Mouse (Mus musculus) limb, embryonic 11.5 days (tissue): ENCODE measurements around the gene Arid1a. TPM values are rescaled to one million over a fixed set of nuclear protein-coding genes. Genes with fewer than 3 reads are reported as not detected.
"Not testable (repeated sequence)": the region's sequence is repeated elsewhere in the genome, so short reads cannot be mapped to it uniquely, and the experiment has no call there.

ENCODE experiments used
- ATAC-seq: fragments of 200-750 bp; cut with Nextera tagmentation; 2 replicates; pipeline ENCODE4 v1.8.0; 2017; ENCODE audit warnings: low read depth; ENCODE audit not compliant: insufficient number of reproducible peaks, low FRiP score, low TSS enrichment
- DNase-seq: peaks from one replicate; pipeline ENCODE4 v3.0.0-alpha.2; 2015; ENCODE audit warnings: low spot score
- H3K27ac ChIP-seq: fragments of 300-500 bp; sonication (generic); replicated peaks from 2 replicates; pipeline ENCODE4 v1.5.1; 2014; ENCODE audit warnings: low read depth, mild to moderate bottlenecking, low read length
- H3K27me3 ChIP-seq: fragments of 300-500 bp; sonication (generic); 2 replicates; pipeline ENCODE4 v1.6.1; 2014; ENCODE audit warnings: mild to moderate bottlenecking, low read length, mixed read lengths; ENCODE audit not compliant: control insufficient read depth, insufficient read depth
- H3K36me3 ChIP-seq: fragments of 300-500 bp; sonication (generic); 2 replicates; pipeline ENCODE4 v1.6.1; 2014; ENCODE audit warnings: mild to moderate bottlenecking, low read length, moderate library complexity, mixed read lengths; ENCODE audit not compliant: control insufficient read depth, insufficient read depth
- H3K4me1 ChIP-seq: fragments of 300-500 bp; sonication (generic); 2 replicates; pipeline ENCODE4 v1.6.1; 2014; ENCODE audit warnings: low read length, mixed read lengths; ENCODE audit not compliant: control insufficient read depth, insufficient read depth
- H3K4me2 ChIP-seq: fragments of 300-500 bp; sonication (generic); 2 replicates; pipeline ENCODE4 v1.6.1; 2014; ENCODE audit warnings: low read depth, mild to moderate bottlenecking, moderate library complexity; ENCODE audit not compliant: severe bottlenecking
- H3K4me3 ChIP-seq: fragments of 300-500 bp; sonication (generic); 2 replicates; pipeline ENCODE4 v1.5.1; 2014; ENCODE audit warnings: low read depth, low read length
- H3K9ac ChIP-seq: fragments of 300-500 bp; sonication (generic); 2 replicates; pipeline ENCODE4 v1.6.1; 2014; ENCODE audit warnings: mild to moderate bottlenecking, low read length
- H3K9me3 ChIP-seq: fragments of 300-500 bp; sonication (generic); 2 replicates; pipeline ENCODE4 v1.6.1; 2016; ENCODE audit warnings: low read length; ENCODE audit not compliant: control insufficient read depth
- WGBS: fragments of 180-500 bp; shearing (Covaris S2); extraction: QIAGEN DNeasy Blood & Tissue Kit; methylation state at CpG from one replicate; pipeline ENCODE4 v1.1.7; 2014; 5-methylcytosine and 5-hydroxymethylcytosine counted together
- polyA plus RNA-seq: library from polyadenylated mRNA; unstranded; fragments of >200 nt; fragmentation: Nextera tagmentation; extraction: Ambion mirVana; gene quantifications from 2 replicates; pipeline ENCODE4 v1.2.1, GENCODE M21; 2014

The Arid1a gene
- polyA plus RNA-seq, 1 experiment from 2014 or later = 46.2 TPM

DNA sequence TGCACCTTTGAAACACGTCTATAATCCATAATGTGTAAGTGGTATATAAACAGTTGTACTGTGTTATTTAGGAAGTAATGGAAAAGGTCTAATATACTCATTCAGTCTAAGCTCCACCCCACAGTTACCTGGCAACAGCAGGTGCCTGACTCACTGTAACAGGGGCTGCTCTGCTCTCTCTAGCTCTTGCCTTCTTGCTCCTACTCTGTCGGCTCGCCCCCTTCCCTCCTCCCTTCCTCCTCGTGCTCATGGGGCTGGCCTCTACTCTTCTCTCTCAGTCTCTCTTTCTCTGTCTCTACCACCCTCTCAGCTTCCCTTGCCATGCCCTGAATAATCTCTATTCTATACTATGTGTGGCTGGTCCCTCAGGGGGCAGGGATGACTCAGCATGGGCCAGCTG, 99.6 kb downstream of the Arid1a start:
- no peak for DNase-seq
- H3K9me3 ChIP-seq = no peaks in the 10 kb centered on the region
- no peaks in the 10 kb centered on the region for H3K27me3 ChIP-seq
- 35% methylated on average over 4 of the region's 4 CpGs for WGBS
- no peak overlapping the region for H3K27ac ChIP-seq
- no peak for ATAC-seq
- H3K4me1 ChIP-seq = peaks cover 32% of the 10 kb centered on the region
- no peaks in the 10 kb centered on the region for H3K36me3 ChIP-seq
- H3K4me3 ChIP-seq = no peak overlapping the region
- H3K4me2 ChIP-seq = no peak overlapping the region
- H3K9ac ChIP-seq = no peak overlapping the region

DNA sequence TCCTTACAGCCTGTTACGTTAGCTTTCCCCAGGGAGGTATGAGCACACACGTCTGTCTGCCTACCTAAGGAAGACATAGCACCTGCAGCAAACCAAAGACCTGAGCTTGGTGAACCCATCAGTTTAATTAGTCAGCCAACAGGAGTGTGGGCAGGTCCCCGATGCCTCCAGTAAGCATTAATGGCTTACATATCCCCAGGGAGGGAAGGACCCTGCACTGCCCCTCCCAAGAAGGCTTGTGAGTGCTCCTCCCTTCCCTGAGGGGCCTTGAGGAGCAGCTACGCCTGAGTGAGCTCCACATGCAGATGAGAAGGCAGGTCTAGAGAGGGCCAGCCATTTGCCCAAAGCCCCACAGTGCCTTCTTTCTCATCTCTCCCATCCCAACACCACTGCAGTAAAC, 100.3 kb downstream of the Arid1a start:
- Histone ChIP-seq H3K4me3 (no peak overlapping the region), H3K27me3 (no peaks in the 10 kb centered on the region), H3K36me3 (no peaks in the 10 kb centered on the region), H3K27ac (no peak overlapping the region), H3K4me1 (peaks cover 32% of the 10 kb centered on the region), H3K9me3 (no peaks in the 10 kb centered on the region), H3K4me2 (no peak overlapping the region), H3K9ac (no peak overlapping the region)
- WGBS = 59% methylated on average over 4 of the region's 4 CpGs
- DNase-seq (no peak), ATAC-seq (no peak)

DNA sequence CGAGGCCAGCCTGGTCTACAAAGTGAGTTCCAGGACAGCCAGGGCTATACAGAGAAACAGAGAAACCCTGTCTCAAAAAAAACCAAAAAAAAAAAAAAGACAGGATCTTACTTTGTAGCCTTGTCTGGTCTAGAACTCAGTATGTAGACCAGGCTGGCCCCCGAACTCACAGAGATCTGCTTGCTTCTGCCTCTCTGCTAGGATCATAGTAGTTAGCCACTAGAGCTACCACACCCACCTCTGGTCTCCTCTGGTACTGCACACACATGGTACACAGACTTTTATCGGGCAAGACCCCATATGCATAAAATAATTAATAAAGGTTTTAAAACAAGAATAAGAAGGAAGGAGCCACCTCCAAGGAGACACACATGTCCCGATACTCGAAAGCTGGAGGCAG, 102.5 kb downstream of the Arid1a start:
- not testable (repeated sequence) for H3K4me3 ChIP-seq, H3K4me2 ChIP-seq, H3K9ac ChIP-seq, DNase-seq, H3K27me3 ChIP-seq, H3K9me3 ChIP-seq, ATAC-seq, H3K4me1 ChIP-seq, H3K27ac ChIP-seq, H3K36me3 ChIP-seq
- 88% methylated on average over 5 of the region's 5 CpGs for WGBS

DNA sequence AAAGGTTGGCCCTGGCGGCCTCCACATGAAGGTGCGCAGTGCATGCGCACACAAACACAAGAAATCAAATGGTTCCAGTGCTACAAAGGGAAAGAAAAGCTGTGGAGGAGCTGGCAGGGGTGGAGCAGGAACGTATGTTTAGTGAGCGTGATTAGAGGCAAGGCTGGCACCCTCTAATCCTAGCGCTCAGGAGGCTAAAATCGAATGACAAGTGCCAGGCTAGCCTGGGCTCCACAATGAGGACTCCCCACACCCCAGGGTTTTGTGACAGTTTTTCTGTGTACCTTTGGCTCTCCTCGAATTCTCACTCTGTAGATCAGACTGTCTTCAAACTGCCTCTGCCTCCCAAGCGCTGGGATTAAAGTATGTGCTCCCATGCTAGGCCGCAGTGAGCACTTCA, 103.8 kb downstream of the Arid1a start:
- Histone ChIP-seq H3K9ac (no peak overlapping the region), H3K27ac (no peak overlapping the region), H3K4me2 (no peak overlapping the region), H3K27me3 (no peaks in the 10 kb centered on the region), H3K36me3 (no peaks in the 10 kb centered on the region), H3K4me1 (0 out of 2 replicates have a peak, but pooled peaks cover 2% of the 10 kb centered on the region), H3K9me3 (no peaks in the 10 kb centered on the region), H3K4me3 (no peak overlapping the region)
- WGBS = 79% methylated on average over 10 of the region's 10 CpGs
- ATAC-seq (no peak), DNase-seq (no peak)

DNA sequence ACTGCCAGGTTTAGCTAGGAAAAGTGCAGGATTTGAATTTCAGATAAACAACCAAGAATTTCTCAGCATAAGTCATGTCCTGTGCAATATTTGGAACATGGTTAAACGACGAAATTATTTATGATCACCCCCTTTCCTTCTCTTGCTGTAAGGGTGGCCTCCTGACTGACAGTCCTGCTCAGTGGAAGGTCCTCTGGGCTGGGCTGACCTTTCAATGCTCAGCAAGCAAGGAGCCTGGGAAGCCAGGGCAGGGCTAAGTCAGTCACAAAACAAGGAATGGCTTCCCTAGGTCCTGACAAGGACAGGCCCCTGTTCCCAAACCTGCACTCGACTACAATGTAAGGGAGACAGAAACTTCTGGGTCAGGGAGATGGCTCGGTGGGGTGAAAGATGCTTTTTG, 104.6 kb downstream of the Arid1a start:
- 72% methylated on average over 4 of the region's 4 CpGs for WGBS
- ATAC-seq = no peak

DNA sequence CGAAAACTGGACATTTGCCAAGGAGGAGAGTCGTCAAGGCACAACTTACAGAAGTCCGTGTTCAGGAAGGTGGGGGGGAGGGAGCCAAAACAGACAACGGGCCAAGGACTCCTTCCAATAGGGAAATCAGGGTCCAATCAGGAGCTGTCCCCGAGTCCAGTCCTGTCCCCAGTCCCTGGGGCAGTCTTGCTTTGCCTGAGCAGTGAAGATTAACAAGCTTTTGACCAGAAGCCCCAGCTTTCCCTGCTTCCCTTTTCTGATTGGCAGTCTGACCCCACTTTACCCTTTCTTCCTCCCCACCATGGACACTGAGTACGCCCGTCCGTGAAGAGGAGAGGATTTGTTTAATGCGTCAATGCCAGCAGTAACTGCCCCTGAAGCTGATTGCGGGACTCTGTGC, 105.1 kb downstream of the Arid1a start:
- no peak overlapping the region for H3K9ac ChIP-seq
- H3K36me3 ChIP-seq = no peaks in the 10 kb centered on the region
- DNase-seq (no peak), ATAC-seq (no peak)
- H3K27ac ChIP-seq = no peak overlapping the region
- no peaks in the 10 kb centered on the region for H3K9me3 ChIP-seq
- no peaks in the 10 kb centered on the region for H3K27me3 ChIP-seq
- H3K4me3 ChIP-seq = no peak overlapping the region
- no peak overlapping the region for H3K4me2 ChIP-seq
- no peaks in the 10 kb centered on the region for H3K4me1 ChIP-seq
- 61% methylated on average over 10 of the region's 10 CpGs for WGBS

More for the DNA sequence above, 104.6 kb downstream of the Arid1a start:
- DNase-seq = no peak
- Histone ChIP-seq H3K27me3 (no peaks in the 10 kb centered on the region), H3K4me3 (no peak overlapping the region), H3K27ac (no peak overlapping the region), H3K4me1 (no peaks in the 10 kb centered on the region), H3K4me2 (no peak overlapping the region), H3K9ac (no peak overlapping the region), H3K36me3 (no peaks in the 10 kb centered on the region), H3K9me3 (no peaks in the 10 kb centered on the region)

DNA sequence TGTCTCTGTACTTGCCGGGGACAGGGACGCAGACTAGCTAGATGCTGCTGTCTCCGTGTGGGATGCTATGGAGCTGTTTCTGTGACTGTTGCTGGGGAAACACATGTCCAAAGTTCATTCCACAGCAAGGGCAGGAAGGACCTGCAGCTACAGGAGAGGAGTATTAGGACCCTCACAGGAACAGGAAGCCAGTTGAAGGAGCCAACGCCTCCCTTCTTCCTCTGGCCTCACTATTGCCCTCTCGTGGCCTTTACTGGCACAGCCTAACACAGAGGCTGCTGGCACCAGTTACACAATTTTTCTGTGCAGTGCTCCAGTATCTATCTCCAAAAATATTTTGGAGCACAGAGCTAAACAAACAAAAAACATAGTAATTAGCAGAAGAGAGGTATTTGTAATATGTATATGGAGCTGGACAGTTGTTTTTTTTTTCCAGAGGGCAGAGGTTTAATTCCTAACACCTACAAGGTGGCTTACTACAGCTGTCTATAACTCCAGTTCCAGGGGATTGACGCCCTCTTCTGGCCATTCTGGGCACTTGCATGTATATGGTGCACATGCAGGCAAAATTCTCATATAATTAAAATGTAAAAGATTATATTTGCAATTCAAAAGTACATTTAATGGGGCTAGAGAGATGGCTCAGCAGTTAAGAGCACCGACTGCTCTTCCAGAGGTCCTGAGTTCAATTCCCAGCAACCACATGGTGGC, 106.4 kb downstream of the Arid1a start, which contains the start of gene Zdhhc18:
TSS of gene Zdhhc18 (minus strand) at position 166 of the 711 bp plus-strand sequence.
- DNase-seq = peak; percentile 84
- no peak within 1 kb of the TSS for H3K27ac ChIP-seq
- ATAC-seq = no peak
- no peaks in the 10 kb centered on the region for H3K27me3 ChIP-seq
- 37% methylated on average over 7 of the region's 7 CpGs for WGBS
- 0 out of 2 replicates have a peak, but pooled peaks cover 2% of the 10 kb centered on the region for H3K9me3 ChIP-seq
- no peak within 1 kb of the TSS for H3K4me3 ChIP-seq
- H3K36me3 ChIP-seq = no peaks in the 10 kb centered on the region
- H3K4me2 ChIP-seq = peak within 1 kb of the TSS; percentile 34; the same call in 1 of the 2 replicates
- H3K4me1 ChIP-seq = no peaks in the 10 kb centered on the region
- no peak within 1 kb of the TSS for H3K9ac ChIP-seq

DNA sequence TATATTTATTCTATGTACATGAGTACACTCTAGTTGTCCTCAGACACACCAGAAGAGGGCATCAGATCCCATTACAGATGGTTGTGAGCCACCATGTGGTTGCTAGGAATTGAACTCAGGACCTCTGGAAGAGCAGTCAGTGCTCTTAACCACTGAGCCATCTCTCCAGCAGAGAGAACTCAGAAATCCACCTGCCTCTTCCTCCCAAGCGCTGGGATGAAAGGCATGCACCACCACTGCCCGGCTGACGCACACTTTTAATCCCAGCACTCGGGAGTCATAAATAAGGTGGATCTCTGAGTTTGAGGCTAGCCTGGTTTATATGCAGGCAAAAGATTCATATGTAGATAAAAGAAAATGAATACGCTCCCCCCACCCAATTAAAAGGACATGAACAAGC, 107.1 kb downstream of the Arid1a start:
- ATAC-seq, H3K36me3 ChIP-seq: not testable (repeated sequence)

More for the DNA sequence above, 107.1 kb downstream of the Arid1a start:
- not testable (repeated sequence) for DNase-seq, H3K27me3 ChIP-seq, H3K4me1 ChIP-seq, H3K27ac ChIP-seq, H3K9me3 ChIP-seq, H3K9ac ChIP-seq, H3K4me3 ChIP-seq
- peak overlapping the region; percentile 34; the same call in 1 of the 2 replicates for H3K4me2 ChIP-seq
- whole genome bisulfite sequencing = 87% methylated on average over 5 of the region's 5 CpGs
